Mouse (Mus musculus) myocyte (in vitro differentiated cells): Measurements from ENCODE around the gene Zfp277. TPM values are rescaled to one million over a fixed set of nuclear protein-coding genes. Genes with fewer than 3 reads are reported as not detected.

Source experiments
- H3K27me3 ChIP-seq: one replicate; pipeline ENCODE4 v1.6.1; 2011; ENCODE audit not compliant: control insufficient read depth, insufficient read depth, insufficient read length
- H3K36me3 ChIP-seq: one replicate; pipeline ENCODE4 v1.6.1; 2011; ENCODE audit not compliant: control insufficient read depth, insufficient read depth
- H3K4me2 ChIP-seq: one replicate; pipeline ENCODE4 v1.6.1; 2011; ENCODE audit warnings: low read depth, control low read depth
- H3K4me3 ChIP-seq: one replicate; pipeline ENCODE4 v1.5.1; 2011; ENCODE audit warnings: mild to moderate bottlenecking, control low read depth, moderate library complexity
- H3K79me2 ChIP-seq: one replicate; pipeline ENCODE4 v1.6.1; 2011; ENCODE audit not compliant: control insufficient read depth, insufficient read depth
- H3ac ChIP-seq: one replicate; pipeline ENCODE4 v1.6.1; 2011; ENCODE audit not compliant: control insufficient read depth, insufficient read length
- CEBPB ChIP-seq: IDR thresholded peaks from 2 replicates; pipeline ENCODE4 v1.6.1; 2011; ENCODE audit warnings: mild to moderate bottlenecking, moderate library complexity; ENCODE audit not compliant: poor library complexity, insufficient read depth, severe bottlenecking
- E2F4 ChIP-seq: IDR thresholded peaks from one replicate; pipeline ENCODE4 v1.6.1; 2011; ENCODE audit warnings: mild to moderate bottlenecking, control low read depth, moderate library complexity; ENCODE audit not compliant: insufficient read depth
- MAX ChIP-seq: IDR thresholded peaks from one replicate; pipeline ENCODE4 v1.6.1; 2011; ENCODE audit warnings: low read depth, mild to moderate bottlenecking, control low read depth
- MYOD1 ChIP-seq, 3 experiments: IDR thresholded peaks; one replicate each; pipeline ENCODE4 v1.6.1; 2011; ENCODE audit warnings: control low read depth in 2 of 3, low read depth in 2 of 3, mild to moderate bottlenecking in 2 of 3, moderate library complexity in 1 of 3; ENCODE audit not compliant: insufficient read length in 2 of 3, control insufficient read depth in 1 of 3
- MYOG ChIP-seq, 3 experiments: IDR thresholded peaks; one replicate each; pipeline ENCODE4 v1.6.1; 2011; ENCODE audit warnings: control low read depth in 2 of 3, low read depth in 2 of 3, mild to moderate bottlenecking in 2 of 3; ENCODE audit not compliant: insufficient read length in 2 of 3, control insufficient read depth in 1 of 3, insufficient read depth in 1 of 3
- POLR2A ChIP-seq: IDR thresholded peaks from one replicate; pipeline ENCODE4 v1.6.1; 2011; ENCODE audit warnings: low read depth, mild to moderate bottlenecking, control low read depth, moderate library complexity; ENCODE audit not compliant: insufficient read length
- POLR2AphosphoS2 ChIP-seq: IDR thresholded peaks from one replicate; pipeline ENCODE4 v1.6.1; 2011; ENCODE audit warnings: low read depth, control low read depth; ENCODE audit not compliant: insufficient read length
- REST ChIP-seq: IDR thresholded peaks from one replicate; pipeline ENCODE4 v1.6.1; 2011; ENCODE audit warnings: mild to moderate bottlenecking, control low read depth, moderate library complexity; ENCODE audit not compliant: insufficient read depth, insufficient read length
- SRF ChIP-seq: IDR thresholded peaks from one replicate; pipeline ENCODE4 v1.6.1; 2011; ENCODE audit warnings: low read depth; ENCODE audit not compliant: control insufficient read depth, insufficient read length
- TCF12 ChIP-seq: IDR thresholded peaks from one replicate; pipeline ENCODE4 v1.6.1; 2011; ENCODE audit warnings: mild to moderate bottlenecking, control low read depth; ENCODE audit not compliant: poor library complexity, insufficient read depth, severe bottlenecking
- TCF3 ChIP-seq: IDR thresholded peaks from one replicate; pipeline ENCODE4 v1.6.1; 2011; ENCODE audit warnings: low read depth, control low read depth; ENCODE audit not compliant: insufficient read length
- USF1 ChIP-seq: IDR thresholded peaks from one replicate; pipeline ENCODE4 v1.6.1; 2011; ENCODE audit warnings: low read depth, mild to moderate bottlenecking, control low read depth, moderate library complexity
- polyA plus RNA-seq: library from polyadenylated mRNA; unstranded; fragments of >200 nt; fragmentation: generic; extraction: Trizol; gene quantifications from one replicate; pipeline ENCODE4 v1.2.1, GENCODE M21; 2012; ENCODE audit warnings: missing spikeins

Zfp277 gene
- polyA plus RNA-seq, 1 experiment, result 12.0 TPM

GRCm38 (mm10) chr12:40399812-40400211 is 45.9 kb downstream of the Zfp277 start:
- no peak for TF ChIP-seq CEBPB
- no peak for TF ChIP-seq MYOG (IDR thresholded peaks at IDR 0.05; ENCODE audit: control insufficient read depth in 1 of 3, insufficient read depth in 1 of 3, insufficient read length in 2 of 3, low read depth in 2 of 3)
- no peak for TF ChIP-seq POLR2AphosphoS2
- no peak for TF ChIP-seq TCF12
- no peak for TF ChIP-seq MYOD1 (IDR thresholded peaks at IDR 0.05; ENCODE audit: control insufficient read depth in 1 of 3, insufficient read length in 2 of 3, low read depth in 2 of 3)
- no peak for TF ChIP-seq E2F4
- TF ChIP-seq SRF, result no peak
- TF ChIP-seq REST, result no peak
- TF ChIP-seq POLR2A, result no peak
- no peak for TF ChIP-seq TCF3
- no peak for TF ChIP-seq USF1
- TF ChIP-seq MAX, result no peak
- no peak overlapping the region for H3ac ChIP-seq
- H3K36me3 ChIP-seq, result no peaks in the 10 kb centered on the region
- no peaks in the 10 kb centered on the region for H3K79me2 ChIP-seq
- no peak overlapping the region for H3K4me3 ChIP-seq
- H3K27me3 ChIP-seq, result no peaks in the 10 kb centered on the region
- H3K4me2 ChIP-seq, result no peak overlapping the region

DNA sequence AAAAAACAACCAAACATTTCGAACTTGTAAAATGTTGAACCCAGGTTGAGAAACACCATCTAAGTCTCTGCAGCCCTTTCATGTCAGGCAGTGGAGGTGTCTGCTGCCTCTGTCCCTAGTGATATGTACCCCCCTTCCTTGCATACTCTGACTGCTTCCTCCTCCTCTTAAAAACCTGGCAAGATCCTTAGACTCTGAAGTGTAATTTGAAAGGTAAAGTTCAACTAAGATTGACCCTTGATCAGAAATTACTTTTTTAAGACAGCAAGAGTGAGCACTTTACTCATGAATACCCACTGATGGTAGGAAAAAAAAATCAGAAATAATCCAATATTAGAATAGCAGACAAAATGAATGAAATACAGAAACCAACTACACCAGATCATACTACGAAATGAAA is 46.3 kb downstream of the Zfp277 start:
- Histone ChIP-seq H3ac (no peak overlapping the region), H3K27me3 (no peaks in the 10 kb centered on the region), H3K4me3 (no peak overlapping the region), H3K79me2 (no peaks in the 10 kb centered on the region), H3K36me3 (no peaks in the 10 kb centered on the region), H3K4me2 (no peak overlapping the region)
- TF ChIP-seq CEBPB (no peak), USF1 (no peak), TCF3 (no peak), POLR2A (no peak), MYOG (IDR thresholded peaks at IDR 0.05; ENCODE audit: control insufficient read depth in 1 of 3, insufficient read depth in 1 of 3, insufficient read length in 2 of 3, low read depth in 2 of 3) (no peak), REST (no peak), E2F4 (no peak), MAX (no peak), MYOD1 (IDR thresholded peaks at IDR 0.05; ENCODE audit: control insufficient read depth in 1 of 3, insufficient read length in 2 of 3, low read depth in 2 of 3) (no peak), SRF (no peak), TCF12 (no peak), POLR2AphosphoS2 (no peak)

DNA sequence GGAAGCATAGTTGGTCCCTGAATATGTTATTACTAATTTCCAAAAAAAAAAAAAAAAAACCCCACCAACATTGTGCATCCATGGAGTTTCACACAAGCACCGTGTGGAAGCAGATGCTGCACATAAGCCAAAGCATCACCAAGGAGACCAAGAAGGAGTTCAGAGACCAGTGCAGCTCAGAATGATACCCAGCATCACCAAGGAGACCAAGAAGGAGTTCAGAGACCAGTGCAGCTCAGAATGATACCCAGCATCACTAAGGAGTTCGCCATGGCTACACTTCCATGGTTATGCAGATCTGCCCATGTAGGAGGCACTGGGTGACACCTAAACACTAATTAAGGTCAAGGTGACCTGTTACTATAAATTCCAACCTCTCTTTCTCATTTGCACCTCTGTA is 46.8 kb downstream of the Zfp277 start:
- TF ChIP-seq MYOG (IDR thresholded peaks at IDR 0.05; ENCODE audit: control insufficient read depth in 1 of 3, insufficient read depth in 1 of 3, insufficient read length in 2 of 3, low read depth in 2 of 3), result no peak
- no peak for TF ChIP-seq CEBPB
- no peak for TF ChIP-seq MYOD1 (IDR thresholded peaks at IDR 0.05; ENCODE audit: control insufficient read depth in 1 of 3, insufficient read length in 2 of 3, low read depth in 2 of 3)
- no peak for TF ChIP-seq TCF12
- no peak for TF ChIP-seq MAX
- TF ChIP-seq E2F4, result no peak
- TF ChIP-seq TCF3, result no peak
- TF ChIP-seq POLR2A, result no peak
- TF ChIP-seq POLR2AphosphoS2, result no peak
- no peak for TF ChIP-seq REST
- no peak for TF ChIP-seq SRF
- TF ChIP-seq USF1, result no peak
- no peaks in the 10 kb centered on the region for H3K27me3 ChIP-seq
- no peak overlapping the region for H3ac ChIP-seq
- no peak overlapping the region for H3K4me3 ChIP-seq
- H3K36me3 ChIP-seq, result no peaks in the 10 kb centered on the region
- no peak overlapping the region for H3K4me2 ChIP-seq
- no peaks in the 10 kb centered on the region for H3K79me2 ChIP-seq

DNA sequence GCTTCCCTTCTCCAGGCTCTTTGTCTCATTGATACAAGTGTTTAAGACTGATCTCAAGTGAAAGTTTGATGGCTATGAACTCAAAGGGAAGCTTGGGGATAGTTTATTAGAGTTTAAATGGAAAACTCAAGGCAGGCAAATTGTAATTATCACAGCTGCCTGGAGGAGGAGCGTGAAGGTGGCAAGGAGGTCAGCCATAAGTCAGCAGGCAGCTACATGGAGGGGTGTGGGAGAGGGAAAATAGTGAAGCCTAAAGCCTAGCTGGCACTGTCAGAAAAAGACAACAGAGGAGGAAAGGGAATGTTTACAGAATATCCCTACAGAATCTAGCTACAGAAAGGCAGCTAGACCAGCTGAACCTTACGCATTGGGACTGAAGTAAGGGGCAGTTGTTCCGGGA is 52.8 kb downstream of the Zfp277 start:
- H3K27me3 ChIP-seq, result no peaks in the 10 kb centered on the region
- no peak overlapping the region for H3K4me2 ChIP-seq
- no peak for TF ChIP-seq TCF3
- no peak for TF ChIP-seq TCF12
- TF ChIP-seq E2F4, result no peak
- TF ChIP-seq CEBPB, result no peak
- TF ChIP-seq MYOG (IDR thresholded peaks at IDR 0.05; ENCODE audit: control insufficient read depth in 1 of 3, insufficient read depth in 1 of 3, insufficient read length in 2 of 3, low read depth in 2 of 3), result no peak
- no peak for TF ChIP-seq POLR2AphosphoS2
- TF ChIP-seq REST, result no peak
- no peak for TF ChIP-seq MAX
- H3K4me3 ChIP-seq, result no peak overlapping the region
- H3K79me2 ChIP-seq, result no peaks in the 10 kb centered on the region
- H3ac ChIP-seq, result no peak overlapping the region
- no peaks in the 10 kb centered on the region for H3K36me3 ChIP-seq

- Histone ChIP-seq H3K27me3 (no peaks in the 10 kb centered on the region), H3ac (no peak overlapping the region), H3K4me2 (no peak overlapping the region), H3K36me3 (no peaks in the 10 kb centered on the region), H3K79me2 (no peaks in the 10 kb centered on the region), H3K4me3 (no peak overlapping the region)
- no peak for TF ChIP-seq REST
- TF ChIP-seq MAX, result no peak
- TF ChIP-seq TCF3, result no peak
- no peak for TF ChIP-seq CEBPB
- no peak for TF ChIP-seq USF1
- TF ChIP-seq MYOD1 (IDR thresholded peaks at IDR 0.05; ENCODE audit: control insufficient read depth in 1 of 3, insufficient read length in 2 of 3, low read depth in 2 of 3), result no peak
- no peak for TF ChIP-seq E2F4
- no peak for TF ChIP-seq POLR2AphosphoS2
- TF ChIP-seq SRF, result no peak
- no peak for TF ChIP-seq MYOG (IDR thresholded peaks at IDR 0.05; ENCODE audit: control insufficient read depth in 1 of 3, insufficient read depth in 1 of 3, insufficient read length in 2 of 3, low read depth in 2 of 3)
- TF ChIP-seq TCF12, result no peak
- no peak for TF ChIP-seq POLR2A
Measured at GRCm38 (mm10) chr12:40391262-40391661, 54.4 kb downstream of the Zfp277 start.
